Mouse (Mus musculus): ENCODE measurements around the gene Mrpl34.

The Mrpl34 gene

DNA sequence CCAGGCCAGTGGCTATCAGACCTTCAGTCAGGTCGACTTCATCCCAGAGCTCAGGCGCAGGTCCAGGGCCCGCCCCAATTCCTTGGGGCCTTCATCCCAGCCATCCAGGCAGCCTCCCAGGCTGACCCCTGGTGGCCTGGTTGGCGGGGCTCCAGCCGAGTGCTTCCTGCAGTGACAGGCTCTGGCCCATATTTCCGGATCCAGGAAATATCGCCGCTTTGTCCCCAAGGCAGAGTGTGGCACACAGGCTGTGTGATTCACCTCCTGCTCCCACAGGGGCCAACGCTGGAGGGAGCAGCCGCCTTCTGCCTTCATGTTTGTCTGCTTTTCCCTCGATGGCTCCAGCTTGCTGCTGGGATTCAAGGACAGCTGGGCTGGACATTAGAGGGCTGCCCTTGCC is 31.7 kb downstream of the Mrpl34 start:
- no peak for DNase-seq (ENCODE audit: low read depth)

DNA sequence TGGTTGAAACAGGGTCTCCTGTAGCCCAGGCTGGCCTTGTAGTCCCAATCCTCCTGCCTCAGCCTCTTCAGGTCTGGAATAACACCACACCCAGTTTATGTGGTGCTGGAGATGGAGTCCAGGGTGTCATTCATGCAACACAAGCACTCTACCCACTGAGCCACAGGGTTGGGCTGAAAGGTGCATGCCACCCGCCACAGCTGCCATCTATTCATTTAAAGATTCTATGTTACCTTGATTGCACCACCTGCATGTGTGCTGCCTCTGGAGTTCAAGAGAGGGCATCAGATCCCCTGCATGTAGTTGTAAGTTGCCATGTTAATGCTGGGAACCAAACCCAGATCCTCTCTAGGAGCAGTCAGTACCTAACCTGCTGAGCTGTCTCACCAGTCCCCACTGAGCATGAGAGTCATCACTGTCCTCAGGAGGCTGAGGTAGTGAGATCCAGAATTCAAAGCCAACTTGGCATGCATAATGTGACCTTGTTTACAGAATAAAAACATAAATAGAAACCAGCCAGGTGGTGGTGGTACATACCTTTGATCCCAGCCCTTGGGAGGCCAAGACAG is 32.4 kb downstream of the Mrpl34 start:
- no peak for DNase-seq (ENCODE audit: low read depth)

DNA sequence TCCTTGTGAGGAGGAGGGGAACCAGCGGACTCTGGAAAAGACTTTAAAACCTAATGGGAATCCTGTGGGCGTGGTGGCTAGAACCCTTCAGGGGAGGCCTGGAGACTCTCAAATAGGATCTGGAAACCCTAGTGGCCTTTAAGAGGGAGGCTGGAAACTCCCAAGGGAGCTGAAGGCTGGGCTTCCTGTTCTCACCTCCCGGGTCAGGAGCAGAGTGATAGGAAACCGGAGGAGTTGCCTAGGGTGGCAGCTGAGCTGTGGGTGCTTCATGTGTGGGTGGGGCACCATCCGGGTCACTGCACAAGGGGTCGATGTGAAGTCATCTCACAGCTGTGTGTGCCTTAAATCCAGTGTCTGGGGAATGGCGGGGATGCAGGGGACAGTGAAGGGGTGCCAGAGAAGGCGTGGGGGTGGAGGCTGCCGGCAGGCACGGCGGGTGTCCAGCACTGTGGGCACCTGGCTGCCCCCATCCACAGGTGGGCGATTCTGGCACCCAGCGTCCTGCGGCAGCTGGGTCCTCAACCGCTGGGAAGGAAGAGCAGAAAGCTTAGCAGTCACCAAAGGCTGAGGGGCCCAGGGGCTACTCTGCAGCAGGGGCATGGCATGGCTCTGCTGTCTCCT is 33.2 kb downstream of the Mrpl34 start:
- no peak for DNase-seq (ENCODE audit: low read depth)

DNA sequence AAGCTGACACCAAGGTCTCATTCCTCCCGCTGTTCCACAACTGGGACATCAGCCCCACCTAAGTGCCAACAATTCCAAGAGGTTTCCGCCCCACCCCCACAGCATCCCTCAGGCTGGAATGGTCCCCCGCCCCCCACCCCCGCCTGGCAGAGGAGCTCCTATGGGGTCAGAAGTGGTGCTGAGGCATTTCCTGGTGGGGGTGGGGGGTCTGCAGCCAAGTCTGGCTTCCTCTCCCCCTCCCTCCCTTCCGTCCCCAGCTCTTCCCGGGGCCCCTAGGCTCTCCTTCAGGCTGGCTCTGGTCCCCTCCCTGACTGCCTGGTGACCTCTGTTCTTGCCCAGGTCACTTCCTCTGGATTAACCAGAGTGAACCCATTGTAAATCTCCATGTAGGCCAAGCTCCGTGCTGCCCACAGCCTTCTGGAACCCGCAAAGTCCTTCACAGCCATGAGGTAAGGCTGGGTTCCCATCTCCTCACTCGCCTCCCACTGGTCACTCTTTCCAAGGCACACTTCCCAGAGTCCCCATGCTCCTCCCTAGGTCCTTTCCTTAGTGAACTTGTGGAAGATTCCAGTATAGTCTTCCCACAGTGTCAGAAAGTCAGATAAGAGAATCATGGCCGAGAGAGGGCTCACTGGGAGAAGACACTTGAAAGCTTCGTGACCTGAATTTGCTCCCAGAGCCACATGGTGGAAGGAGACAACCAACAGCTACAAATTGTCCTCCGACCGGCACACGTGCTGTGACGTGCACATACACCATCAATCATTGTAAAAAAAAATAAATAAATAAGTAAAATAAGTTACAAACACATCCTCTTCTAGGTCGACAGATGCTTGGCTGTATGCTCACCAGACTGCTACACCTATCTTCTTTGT is 34.3 kb downstream of the Mrpl34 start:
- DNase-seq (ENCODE audit: low read depth) = no peak

DNA sequence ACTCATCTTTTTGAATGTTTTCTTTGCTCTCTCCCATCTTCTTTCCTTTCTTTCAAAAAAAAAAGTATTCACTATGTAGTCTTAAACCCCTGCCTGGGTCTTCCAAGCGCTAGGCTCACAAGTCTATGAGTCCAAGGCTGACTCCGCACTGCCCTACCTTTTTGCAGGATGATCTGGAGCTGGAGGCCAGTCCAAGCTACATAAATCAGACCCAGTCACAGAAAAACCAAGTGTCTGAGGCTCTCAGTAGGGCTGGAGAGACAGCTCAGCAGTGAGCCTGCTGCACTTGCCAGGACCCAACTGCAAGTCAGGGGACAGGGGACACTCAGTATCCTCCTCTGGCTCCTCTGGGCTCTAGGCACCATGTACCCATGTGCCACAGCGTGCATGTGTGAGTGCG is 39.6 kb downstream of the Mrpl34 start:
- no peak for DNase-seq (ENCODE audit: low read depth)

DNA sequence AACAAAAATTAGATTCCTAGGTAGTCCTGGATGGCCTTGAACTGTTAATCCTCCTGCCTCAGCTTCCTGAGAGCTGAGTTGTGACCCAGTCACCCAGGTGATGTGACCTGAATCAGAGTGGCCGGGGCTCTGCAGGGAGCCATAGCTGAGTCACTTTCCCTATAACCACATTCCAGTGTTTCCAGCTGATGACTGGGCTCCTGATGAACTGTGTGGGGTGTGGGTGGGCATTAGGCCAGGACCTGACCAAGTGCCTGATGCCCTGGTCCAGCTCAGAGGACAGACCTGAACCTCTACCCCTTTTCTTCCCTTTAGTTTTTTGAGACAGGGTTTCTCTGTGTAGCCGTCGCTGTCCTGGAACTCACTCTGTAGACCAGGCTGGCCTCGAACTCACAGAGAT is 40.6 kb downstream of the Mrpl34 start:
- no peak for DNase-seq (ENCODE audit: low read depth)

DNA sequence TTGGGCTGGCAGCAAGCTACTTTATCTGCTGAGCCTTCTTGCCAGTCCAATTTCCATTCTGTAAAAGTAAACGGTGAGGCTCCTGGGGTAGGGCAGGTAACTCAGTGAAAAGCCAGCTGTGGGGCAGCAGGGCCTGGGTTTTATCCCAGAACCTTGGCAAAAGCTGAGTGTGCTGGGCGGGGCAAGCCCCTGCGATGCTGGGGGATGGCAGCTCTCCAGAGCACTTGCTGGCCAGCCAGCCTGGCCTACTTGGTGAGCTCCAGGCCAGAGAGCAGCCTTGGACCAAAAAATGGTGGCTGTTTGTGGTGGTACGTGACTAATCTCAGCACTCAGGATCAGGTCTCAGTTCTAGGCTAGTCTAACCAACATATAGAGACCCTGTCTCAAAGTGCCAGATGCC is 41.2 kb downstream of the Mrpl34 start:
- no peak for DNase-seq (ENCODE audit: low read depth)

DNA sequence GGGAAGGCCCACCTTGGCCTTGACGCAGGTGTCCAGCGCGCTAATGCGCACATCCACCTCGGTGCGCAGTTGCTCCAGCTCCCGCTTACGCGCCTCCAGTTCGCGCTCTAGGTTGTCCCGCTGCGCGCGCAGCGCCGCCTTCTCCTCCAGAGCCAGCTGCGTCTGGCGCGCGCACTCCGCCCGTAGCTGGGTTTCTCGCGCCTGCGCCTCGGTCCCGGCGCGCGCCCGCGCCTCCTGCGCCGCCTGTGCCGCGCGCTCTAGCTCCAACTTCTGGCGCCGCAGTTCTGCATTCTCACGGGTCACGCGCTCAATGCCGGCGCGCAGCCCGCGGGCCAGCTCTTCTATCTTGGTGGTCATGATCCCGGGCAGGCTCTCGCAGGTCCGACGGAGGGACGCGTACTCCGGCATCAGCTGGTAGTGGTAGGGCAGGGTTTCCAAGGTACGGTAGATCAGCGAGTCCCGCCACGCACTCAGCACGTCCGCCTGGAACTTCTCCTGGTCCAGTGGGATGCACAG is 42.9 kb downstream of the Mrpl34 start:
- DNase-seq (ENCODE audit: low read depth) = peak; percentile 52

DNA sequence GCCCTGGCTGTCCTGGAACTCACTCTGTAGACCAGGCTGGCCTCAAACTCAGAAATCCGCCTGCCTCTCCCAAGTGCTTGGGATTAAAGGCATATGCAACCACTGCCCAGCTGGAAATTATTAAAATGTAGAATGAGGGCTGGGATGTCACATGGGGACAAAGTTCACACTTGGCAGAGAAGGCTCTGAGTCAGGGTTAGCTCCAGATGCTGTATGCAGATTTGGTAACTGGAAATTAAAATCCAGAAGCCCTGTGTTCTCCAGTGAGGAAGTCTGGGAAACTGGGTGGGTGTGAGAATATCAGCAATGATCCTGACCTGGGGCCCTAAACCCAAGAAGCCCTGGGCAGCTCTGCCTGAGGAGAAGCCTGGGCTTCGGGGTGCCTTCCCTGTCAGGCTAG is 44.6 kb downstream of the Mrpl34 start:
- DNase-seq (ENCODE audit: low read depth) = no peak

DNA sequence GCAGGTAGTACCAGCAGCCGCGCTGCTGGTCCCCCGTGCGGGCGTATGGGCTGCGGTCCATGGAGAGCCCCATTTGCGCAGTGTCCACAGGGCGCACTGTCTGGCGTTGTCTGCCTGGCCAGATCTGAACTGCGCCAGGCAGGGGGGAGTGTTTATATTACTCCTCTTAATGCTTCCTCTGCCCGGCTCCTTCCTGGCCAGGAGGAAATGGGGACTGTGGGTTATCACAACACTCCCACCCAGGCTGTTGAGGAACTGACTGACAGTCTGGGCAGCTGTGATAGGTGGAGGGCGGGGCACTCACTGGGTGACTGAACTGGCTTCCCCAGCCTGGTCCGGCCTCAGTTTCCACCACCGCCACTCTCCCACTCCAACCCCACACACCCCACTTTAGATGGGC is 46.9 kb downstream of the Mrpl34 start, which contains the start of gene Plvap:
Gene Plvap, minus strand, starts transcription at position 109 of the 400 bp plus-strand sequence.
- DNase-seq (ENCODE audit: low read depth) = no peak

DNA sequence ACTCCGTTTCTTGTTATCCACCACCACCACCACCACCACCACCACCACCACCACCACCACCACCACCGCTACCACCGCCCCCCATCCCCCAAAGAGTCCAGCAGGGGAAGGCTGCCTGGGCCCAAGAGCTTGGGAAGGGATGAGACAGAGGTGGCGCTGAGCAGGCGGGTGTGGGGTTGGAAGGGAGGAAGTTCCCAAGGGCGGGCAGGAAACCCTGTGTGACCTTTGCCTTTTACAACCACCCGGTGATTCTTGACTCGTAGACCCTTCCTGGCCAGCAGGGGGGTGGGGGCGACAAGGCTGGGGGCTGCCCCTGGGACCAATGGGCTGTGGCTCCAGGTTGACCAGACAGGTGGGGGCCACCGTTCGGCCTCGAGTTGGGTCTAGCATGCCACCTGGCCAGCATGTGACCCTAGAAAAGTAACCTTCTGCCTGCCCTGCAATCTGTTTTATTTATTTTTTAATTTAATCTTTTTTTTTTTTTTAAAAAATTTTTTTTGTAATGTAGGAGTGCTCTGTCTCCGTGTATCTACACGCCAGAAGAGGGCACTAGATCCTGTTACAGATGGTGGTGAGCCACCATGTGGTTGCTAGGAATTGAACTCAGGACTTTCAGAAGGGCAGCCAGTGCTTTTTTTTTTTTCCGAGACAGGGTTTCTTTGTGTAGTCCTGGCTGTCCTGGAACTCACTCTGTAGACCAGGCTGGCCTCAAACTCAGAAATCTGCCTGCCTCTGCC is 48.4 kb downstream of the Mrpl34 start:
- no peak for DNase-seq (ENCODE audit: low read depth)

DNA sequence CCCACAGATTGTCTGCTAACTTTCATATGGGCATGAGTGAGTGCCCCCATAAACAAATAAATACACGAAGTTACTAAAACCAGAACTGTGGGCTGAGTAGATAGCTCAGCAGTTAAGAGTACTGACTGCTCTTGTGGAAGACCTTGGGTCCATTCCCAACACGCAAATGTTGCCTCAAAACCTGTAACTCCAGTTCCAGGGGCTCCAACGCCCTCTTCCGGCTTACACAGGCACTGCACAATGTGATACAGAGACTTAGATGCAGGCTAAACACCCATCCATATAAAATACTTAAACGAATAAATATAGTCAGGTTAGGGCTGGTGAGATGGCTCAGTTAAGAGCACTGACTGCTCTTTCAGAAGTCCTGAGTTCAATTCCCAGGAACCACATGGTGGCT is 50.3 kb downstream of the Mrpl34 start:
- no peak for DNase-seq (ENCODE audit: low read depth)

All from induced T-regulatory cell, adult 2 months (primary cell).